Mouse (Mus musculus): ENCODE results near the gene Vmn1r6.
"Not testable (repeated sequence)": the region's sequence is repeated elsewhere in the genome, so short reads cannot be mapped to it uniquely, and the experiment has no call there.

The Vmn1r6 gene

DNA sequence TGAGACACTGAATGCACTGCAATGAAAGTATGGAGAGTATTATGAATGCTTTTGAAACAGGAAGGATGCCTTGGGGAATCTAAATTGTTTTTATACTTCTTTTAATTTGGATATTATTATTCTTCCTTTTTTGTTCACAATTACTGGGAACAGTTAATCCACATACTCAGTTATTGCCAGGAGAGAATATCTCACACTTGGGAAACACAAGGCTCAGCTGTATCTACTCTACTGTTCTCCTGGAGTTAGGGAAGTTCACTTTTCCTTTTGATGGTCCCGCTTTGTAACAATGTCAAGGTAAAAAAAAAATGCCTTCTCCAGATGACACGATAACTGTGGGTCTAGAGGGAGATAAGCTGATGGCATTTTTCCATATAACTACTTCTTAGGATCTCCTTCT lies at the start of gene Vmn1r6:
TSS of gene Vmn1r6 (plus strand) at position 301 of the 400 bp plus-strand sequence.
- no peak for DNase-seq (ENCODE audit: low spot score)

DNA sequence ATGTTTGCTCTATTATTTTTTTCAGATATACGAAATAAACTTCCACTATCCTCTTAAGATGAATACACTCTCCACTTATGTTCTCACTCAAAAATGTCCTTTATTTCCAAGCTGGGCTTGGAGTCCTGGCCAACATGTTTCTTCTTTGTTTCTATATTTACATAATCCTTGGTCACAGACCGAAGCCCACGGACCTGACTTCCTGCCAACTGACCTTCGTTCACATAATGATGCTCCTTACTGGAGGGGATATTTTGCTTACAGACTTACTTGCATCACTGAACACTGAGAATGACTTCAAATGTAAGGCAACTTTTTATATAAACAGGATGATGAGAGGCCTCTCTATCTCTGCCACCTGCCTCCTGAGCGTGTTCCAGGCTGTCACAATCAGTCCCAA lies 40.6 kb upstream of the Vmn1r6 start:
- DNase-seq (ENCODE audit: low spot score): no peak

DNA sequence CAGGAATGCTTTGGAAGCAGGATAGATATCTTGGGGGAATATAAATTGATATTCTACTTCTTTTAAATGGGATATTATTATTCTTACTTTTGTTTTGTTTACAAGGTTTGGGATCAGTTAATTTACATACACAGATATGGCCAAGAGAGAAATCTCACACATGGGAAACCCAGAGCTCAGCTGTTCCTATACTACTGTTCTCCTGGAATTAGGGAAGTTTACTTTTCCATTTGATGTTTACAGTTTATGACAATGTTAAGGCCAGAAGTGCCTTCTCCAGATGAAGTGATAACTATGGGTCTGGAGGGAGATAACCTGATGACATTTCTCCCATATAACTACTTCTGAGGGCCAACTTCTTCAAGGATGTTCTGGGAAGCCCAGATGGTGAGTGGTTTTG lies 27.1 kb upstream of the Vmn1r6 start, which contains the start of gene Vmn1r5:
TSS of gene Vmn1r5 (plus strand) at position 301 of the 400 bp plus-strand sequence.
- no peak for DNase-seq (ENCODE audit: low spot score)

DNA sequence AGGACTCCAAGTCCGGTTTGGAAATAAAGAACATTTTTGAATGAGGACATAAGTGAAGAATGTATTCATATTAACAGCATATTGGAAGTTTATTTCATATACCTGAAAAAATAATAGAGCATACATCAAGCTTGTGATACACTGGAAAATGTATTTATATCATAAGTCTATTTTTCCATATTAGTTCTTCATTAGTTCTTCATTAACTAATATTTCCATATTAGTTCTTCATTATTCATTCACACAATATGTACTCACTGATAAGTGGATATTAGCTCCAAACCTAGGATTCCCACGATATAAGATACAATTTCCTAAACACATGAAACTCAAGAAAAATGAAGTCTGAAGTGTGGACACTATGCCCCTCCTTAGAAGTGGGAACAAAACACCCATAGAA lies 28.2 kb downstream of the Vmn1r6 start, which contains the start of gene Vmn1r7:
TSS of gene Vmn1r7 (minus strand) at position 101 of the 400 bp plus-strand sequence.
- not testable (repeated sequence) for DNase-seq (ENCODE audit: low spot score)

DNA sequence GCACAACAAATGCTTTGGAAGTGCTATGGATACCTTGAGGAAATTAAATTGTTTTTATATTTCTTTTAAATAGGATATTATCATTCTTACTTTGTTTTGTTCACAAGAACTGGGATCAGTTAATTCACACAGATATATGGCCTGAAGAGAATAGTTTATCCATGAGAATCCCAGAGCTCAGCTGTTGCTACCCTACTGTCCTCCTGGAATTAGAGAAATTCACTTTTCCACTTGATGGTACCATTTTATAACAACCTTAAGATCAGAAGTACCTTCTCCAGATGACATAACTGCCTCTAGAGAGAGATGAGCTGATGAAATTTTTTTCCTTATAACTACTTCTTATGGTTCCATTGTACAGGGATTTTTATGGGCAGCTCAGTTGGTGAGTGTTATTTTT lies 34.9 kb downstream of the Vmn1r6 start, which contains the start of gene Vmn1r8:
TSS of gene Vmn1r8 (plus strand) at position 301 of the 400 bp plus-strand sequence.
- no peak for DNase-seq (ENCODE audit: low spot score)

DNA sequence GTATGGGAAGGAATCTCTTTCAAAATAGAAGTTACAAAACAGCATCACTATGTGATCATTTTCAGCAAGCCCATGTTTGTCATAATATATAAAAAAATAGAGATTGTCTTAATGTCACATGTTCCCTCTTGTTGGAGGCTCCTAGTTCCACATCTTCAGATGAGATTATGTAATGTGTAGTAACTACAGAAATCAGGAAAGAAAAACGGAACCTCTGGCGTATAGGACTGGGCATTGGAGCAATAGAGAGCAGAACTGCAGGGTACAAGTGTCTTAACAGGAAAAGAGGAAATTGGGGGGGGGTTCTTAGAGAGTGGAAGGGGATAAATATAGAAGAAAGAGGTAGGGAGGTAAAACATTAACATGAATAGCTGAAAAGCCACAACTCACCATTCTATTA lies 37.6 kb downstream of the Vmn1r6 start:
- no peak for DNase-seq (ENCODE audit: low spot score)

All from yolk sac, embryonic 10.5 days (tissue).